Mouse (Mus musculus) thymus, adult 2 months (tissue): ENCODE results near the gene Chrnb1. TPM values are rescaled to one million over a fixed set of nuclear protein-coding genes. Genes with fewer than 3 reads are reported as not detected.

Experiments
- DNase-seq: peaks from one replicate; pipeline ENCODE4 v3.0.0; 2021
- H3K27ac ChIP-seq: fragments of 200-500 bp; 2 replicates; pipeline ENCODE4 v1.5.1; 2012; ENCODE audit warnings: low read length, control low read depth; ENCODE audit not compliant: control insufficient read depth, insufficient read depth
- H3K27me3 ChIP-seq: fragments of 200-500 bp; 2 replicates; pipeline ENCODE4 v1.6.1; 2012; ENCODE audit warnings: mild to moderate bottlenecking, low read length, moderate library complexity, mixed read lengths; ENCODE audit not compliant: control insufficient read depth, insufficient read depth
- H3K36me3 ChIP-seq: fragments of 200-500 bp; 2 replicates; pipeline ENCODE4 v1.6.1; 2012; ENCODE audit warnings: mild to moderate bottlenecking, low read length, moderate library complexity; ENCODE audit not compliant: control insufficient read depth, insufficient read depth
- H3K4me1 ChIP-seq: fragments of 200-500 bp; replicated peaks from 2 replicates; pipeline ENCODE4 v1.6.1; 2012; ENCODE audit warnings: low read length; ENCODE audit not compliant: control insufficient read depth, insufficient read depth
- H3K4me3 ChIP-seq: fragments of 200-500 bp; 2 replicates; pipeline ENCODE4 v1.5.1; 2012; ENCODE audit warnings: mild to moderate bottlenecking, low read length, control low read depth, moderate library complexity; ENCODE audit not compliant: control insufficient read depth, insufficient read depth
- CTCF ChIP-seq: fragments of 200-500 bp; IDR thresholded peaks from 2 replicates; pipeline ENCODE4 v1.5.1; 2012; ENCODE audit warnings: mild to moderate bottlenecking, control low read depth, low read length, moderate library complexity, borderline replicate concordance; ENCODE audit not compliant: control insufficient read depth, poor library complexity, insufficient read depth; ENCODE audit errors: extremely low read depth
- POLR2A ChIP-seq: fragments of 200-500 bp; IDR thresholded peaks from 2 replicates; pipeline ENCODE4 v1.6.1; 2012; ENCODE audit warnings: mild to moderate bottlenecking, low read length, control low read depth, moderate library complexity; ENCODE audit not compliant: control insufficient read depth, poor library complexity, insufficient read depth; ENCODE audit errors: extremely low read depth
- WGBS: fragments of 180-500 bp; shearing (Covaris S2); methylation state at CpG from one replicate; pipeline ENCODE4 v1.1.7; 2018; 5-methylcytosine and 5-hydroxymethylcytosine counted together
- polyA plus RNA-seq: library from polyadenylated mRNA; depleted of rRNA; stranded (reverse); fragments of >200 nt; gene quantifications from 2 replicates; pipeline ENCODE4 v1.2.3, GENCODE M21; 2012

Chrnb1 gene
- polyA plus RNA-seq, 1 experiment, result 15.7 TPM

GRCm38 (mm10) chr11:69806378-69806777 is 10.6 kb upstream of the Chrnb1 start:
- H3K27me3 ChIP-seq, result peaks cover 12% of the 10 kb centered on the region; the same call in 1 of the 2 replicates
- H3K36me3 ChIP-seq, result no peaks in the 10 kb centered on the region
- peaks cover 23% of the 10 kb centered on the region for H3K4me1 ChIP-seq
- no peak overlapping the region for H3K4me3 ChIP-seq
- no peak for TF ChIP-seq POLR2A
- no peak for TF ChIP-seq CTCF
- no peak overlapping the region for H3K27ac ChIP-seq
- no peak for DNase-seq
- 94% methylated on average over 4 of the region's 4 CpGs for WGBS

GRCm38 (mm10) chr11:69804972-69805909 is 9.5 kb upstream of the Chrnb1 start, which contains the start of gene Tmem102:
TSS of gene Tmem102 (minus strand) at chr11:69805624.
- no peak for DNase-seq
- H3K27ac ChIP-seq, result no peak within 1 kb of the TSS
- 67% methylated on average over 29 of the region's 29 CpGs for WGBS

GRCm38 (mm10) chr11:69804652-69804940 is 8.9 kb upstream of the Chrnb1 start:
- Histone ChIP-seq H3K4me1 (peaks cover 36% of the 10 kb centered on the region), H3K4me3 (no peak overlapping the region), H3K27me3 (peaks cover 20% of the 10 kb centered on the region; the same call in 1 of the 2 replicates), H3K27ac (no peak overlapping the region), H3K36me3 (no peaks in the 10 kb centered on the region)
- DNase-seq, result no peak
- 59% methylated on average over 12 of the region's 12 CpGs for WGBS
- TF ChIP-seq POLR2A (no peak), CTCF (no peak)

More at GRCm38 (mm10) chr11:69804972-69805909, 9.5 kb upstream of the Chrnb1 start, which contains the start of gene Tmem102:
- Histone ChIP-seq H3K27me3 (peaks cover 20% of the 10 kb centered on the region; the same call in 1 of the 2 replicates), H3K4me1 (peaks cover 34% of the 10 kb centered on the region), H3K36me3 (no peaks in the 10 kb centered on the region), H3K4me3 (no peak within 1 kb of the TSS)
- no peak for TF ChIP-seq POLR2A
- TF ChIP-seq CTCF, result no peak

GRCm38 (mm10) chr11:69803786-69804651 is 8.3 kb upstream of the Chrnb1 start:
- no peaks in the 10 kb centered on the region for H3K36me3 ChIP-seq
- TF ChIP-seq POLR2A, result no peak
- peak; percentile 94 for TF ChIP-seq CTCF
- peaks cover 20% of the 10 kb centered on the region; the same call in 1 of the 2 replicates for H3K27me3 ChIP-seq
- 6% methylated on average over 60 of the region's 60 CpGs for WGBS
- peak overlapping the region; percentile 33 for H3K4me3 ChIP-seq
- DNase-seq, result peak; percentile 78
- H3K4me1 ChIP-seq, result peaks cover 36% of the 10 kb centered on the region
- H3K27ac ChIP-seq, result no peak overlapping the region

GRCm38 (mm10) chr11:69803328-69803727 is 7.6 kb upstream of the Chrnb1 start:
- H3K36me3 ChIP-seq, result no peaks in the 10 kb centered on the region
- no peak for DNase-seq
- peaks cover 36% of the 10 kb centered on the region for H3K4me1 ChIP-seq
- no peak overlapping the region for H3K27ac ChIP-seq
- TF ChIP-seq CTCF, result no peak
- no peak for TF ChIP-seq POLR2A
- H3K4me3 ChIP-seq, result peak overlapping the region; percentile 33
- 8% methylated on average over 12 of the region's 12 CpGs for WGBS
- H3K27me3 ChIP-seq, result peaks cover 20% of the 10 kb centered on the region; the same call in 1 of the 2 replicates

GRCm38 (mm10) chr11:69802648-69803105 is 6.9 kb upstream of the Chrnb1 start:
- H3K4me3 ChIP-seq, result peak overlapping the region; percentile 50
- no peak overlapping the region for H3K27ac ChIP-seq
- H3K36me3 ChIP-seq, result no peaks in the 10 kb centered on the region
- H3K27me3 ChIP-seq, result peaks cover 20% of the 10 kb centered on the region; the same call in 1 of the 2 replicates
- TF ChIP-seq CTCF (no peak), POLR2A (no peak)
- under 1% methylated on average over 33 of the region's 33 CpGs for WGBS
- peaks cover 36% of the 10 kb centered on the region for H3K4me1 ChIP-seq
- peak; percentile 83 for DNase-seq
